Mouse (Mus musculus) T-helper 17 cell (primary cell): Measurements from ENCODE around the gene Stoml3.

Experiments used
- in situ Hi-C, 2 experiments: fragments of 300-600 bp; cut with MboI, MseI; formaldehyde crosslinking; loops; 1 replicate in 1 of 2; 2 replicates in 1 of 2; pipeline ENCODE4 v1.15.1; 2025; ENCODE audit warnings: high pct_unique_total_duplicates in 2 of 2

Stoml3 gene

GRCm38 (mm10) chr3:53488353-53488752 is at the start of gene Stoml3:
Stoml3 (plus strand) TSS chr3:53488653.
- in situ Hi-C loops, result no loop called here

DNA sequence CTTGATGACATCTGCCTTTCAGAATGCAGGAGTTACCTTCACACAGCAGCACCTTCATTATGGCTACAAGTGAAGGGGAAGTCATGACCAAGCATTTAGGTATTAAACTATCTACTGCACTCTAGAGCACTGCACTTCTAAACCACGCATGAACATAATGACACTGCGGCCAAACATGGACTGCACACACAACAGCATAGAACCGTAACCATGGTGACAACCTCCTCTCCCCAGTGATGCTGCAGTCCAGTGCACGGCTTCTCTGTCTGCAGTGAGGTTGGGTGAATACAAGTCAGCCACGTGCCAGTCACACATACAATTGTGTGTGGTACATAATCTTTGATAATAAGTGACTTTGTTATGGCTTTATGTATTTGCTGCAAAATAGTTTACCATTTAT is 42.9 kb upstream of the Stoml3 start:
- in situ Hi-C loops, result loop anchor here in 1 of 2 experiments (5.0 kb wide), 1 partner anchor 1188 kb away; no protein-coding TSS in a partner anchor

DNA sequence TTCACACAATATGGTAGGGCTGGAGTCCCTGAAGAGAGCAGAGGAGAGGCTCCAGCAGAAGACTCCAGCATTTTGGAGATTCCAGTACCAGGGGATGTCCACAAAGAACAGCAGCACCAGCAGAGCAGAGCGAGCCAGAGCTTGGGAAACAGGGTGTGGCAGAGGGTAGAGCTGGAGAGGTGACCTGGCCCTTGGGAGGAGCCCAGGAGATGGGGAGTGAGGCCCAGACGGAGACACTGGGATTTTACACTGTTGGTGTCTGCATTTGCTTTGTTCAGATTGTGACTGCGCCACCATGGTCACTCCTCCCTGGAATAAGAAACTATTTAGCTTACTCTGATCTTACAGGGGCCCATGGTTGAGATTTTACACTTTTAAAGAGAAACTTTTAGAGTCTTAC is 41.7 kb upstream of the Stoml3 start:
- in situ Hi-C loops, result loop anchor here in 1 of 2 experiments (5.0 kb wide), 1 partner anchor 1190 kb away; no protein-coding TSS in a partner anchor

GRCm38 (mm10) chr3:53448208-53448607 is 40.2 kb upstream of the Stoml3 start:
- in situ Hi-C loops, result loop anchor here in 1 of 2 experiments (5.0 kb wide), 1 partner anchor 1191 kb away; no protein-coding TSS in a partner anchor

GRCm38 (mm10) chr3:53450666-53451065 is 37.8 kb upstream of the Stoml3 start:
- in situ Hi-C loops, result loop anchor here (5.0 to 25.0 kb wide), 6 partner anchors 408 to 1963 kb away; partner anchors contain the start of genes Alg5 (in 1 of the 2), Exosc8 (in 1 of the 2), Gm21958 (in 1 of the 2) and Lhfp (in 1 of the 2)

DNA sequence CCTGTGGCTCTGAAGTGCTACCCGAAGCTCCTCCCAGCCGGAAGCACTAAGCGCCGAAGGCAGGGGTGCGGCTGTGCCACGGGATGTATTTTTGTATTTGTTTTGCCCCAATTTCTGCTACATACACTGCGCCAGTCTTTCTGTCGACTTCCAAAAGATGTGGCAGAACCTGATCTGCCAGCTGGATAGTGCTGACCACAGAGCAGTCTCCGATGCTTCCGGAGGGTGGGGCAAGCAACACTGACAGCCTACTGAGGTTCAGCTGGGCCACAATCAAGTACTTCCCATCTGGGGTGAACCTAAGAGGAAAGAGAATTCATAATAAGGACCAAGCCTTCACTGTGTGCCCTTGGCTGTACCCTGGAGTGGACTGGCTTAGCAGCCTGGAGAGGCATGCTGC is 36.1 kb upstream of the Stoml3 start:
- in situ Hi-C loops, result loop anchor here (5.0 to 25.0 kb wide), 6 partner anchors 410 to 1965 kb away; partner anchors contain the start of genes Alg5 (in 1 of the 2), Exosc8 (in 1 of the 2), Gm21958 (in 1 of the 2) and Lhfp (in 1 of the 2)

DNA sequence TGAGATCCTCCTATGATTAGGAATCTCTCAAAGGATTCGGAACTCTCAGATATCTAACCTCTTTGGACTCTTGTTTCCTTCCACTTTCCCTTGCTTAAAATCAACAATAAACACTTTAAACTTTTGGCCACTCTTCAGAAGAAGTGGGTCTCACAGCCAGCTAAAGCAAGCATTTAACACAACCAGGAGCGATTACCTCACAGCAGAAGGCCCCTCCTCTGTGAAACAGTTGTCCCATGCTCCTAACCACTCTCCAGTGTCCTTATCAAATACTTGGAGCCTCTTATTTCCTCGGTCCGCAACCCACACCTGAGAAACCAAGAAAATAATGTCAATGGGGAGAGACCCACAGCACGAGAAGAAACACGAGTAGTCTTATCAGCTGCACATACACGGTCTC is 35.1 kb upstream of the Stoml3 start:
- in situ Hi-C loops, result loop anchor here (5.0 to 25.0 kb wide), 6 partner anchors 411 to 1966 kb away; partner anchors contain the start of genes Alg5 (in 1 of the 2), Exosc8 (in 1 of the 2), Gm21958 (in 1 of the 2) and Lhfp (in 1 of the 2)

DNA sequence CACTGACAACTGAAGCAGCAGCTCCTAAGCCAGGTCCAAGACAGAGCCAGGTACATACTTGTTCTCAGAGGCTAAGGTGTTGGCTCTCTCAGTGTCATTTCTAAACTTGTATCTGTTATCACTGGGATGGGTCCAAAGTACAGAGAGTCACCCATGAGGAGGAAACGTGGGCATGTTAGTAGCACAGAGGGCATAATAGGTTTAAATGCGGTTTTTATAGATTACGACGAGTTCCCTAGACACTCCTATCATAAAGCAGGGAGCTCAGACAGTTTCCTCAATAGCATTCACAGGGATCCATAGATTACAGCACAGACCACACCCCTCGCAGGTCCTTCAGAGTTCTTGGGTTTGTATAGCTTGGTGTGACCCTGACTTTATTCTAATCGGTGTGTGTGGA is 34.4 kb upstream of the Stoml3 start:
- in situ Hi-C loops, result loop anchor here (5.0 to 25.0 kb wide), 6 partner anchors 412 to 1967 kb away; partner anchors contain the start of genes Alg5 (in 1 of the 2), Exosc8 (in 1 of the 2), Gm21958 (in 1 of the 2) and Lhfp (in 1 of the 2)

DNA sequence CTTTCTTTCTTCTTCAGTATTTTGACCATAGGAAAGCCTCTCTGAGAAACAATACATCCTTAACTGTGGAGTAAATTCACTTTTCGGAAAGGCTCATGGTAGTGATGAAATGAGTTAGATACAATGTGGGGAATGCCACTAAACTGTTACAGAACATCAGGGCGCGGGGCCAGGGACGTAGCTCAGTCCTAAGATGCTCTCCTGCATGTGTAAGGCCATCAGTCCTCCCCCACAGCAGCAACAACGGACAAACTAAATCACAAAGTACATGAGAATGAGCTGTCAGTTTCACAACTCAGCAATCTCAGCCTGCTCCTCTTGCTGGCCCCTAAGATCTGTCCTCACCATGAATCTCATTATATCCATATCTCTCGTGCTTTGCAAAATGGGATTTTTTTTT is 33.9 kb upstream of the Stoml3 start:
- in situ Hi-C loops, result loop anchor here (5.0 to 25.0 kb wide), 6 partner anchors 412 to 1967 kb away; partner anchors contain the start of genes Alg5 (in 1 of the 2), Exosc8 (in 1 of the 2), Gm21958 (in 1 of the 2) and Lhfp (in 1 of the 2)

GRCm38 (mm10) chr3:53454984-53455383 is 33.5 kb upstream of the Stoml3 start:
- in situ Hi-C loops, result loop anchor here (5.0 to 25.0 kb wide), 6 partner anchors 413 to 1968 kb away; partner anchors contain the start of genes Alg5 (in 1 of the 2), Exosc8 (in 1 of the 2), Gm21958 (in 1 of the 2) and Lhfp (in 1 of the 2)

DNA sequence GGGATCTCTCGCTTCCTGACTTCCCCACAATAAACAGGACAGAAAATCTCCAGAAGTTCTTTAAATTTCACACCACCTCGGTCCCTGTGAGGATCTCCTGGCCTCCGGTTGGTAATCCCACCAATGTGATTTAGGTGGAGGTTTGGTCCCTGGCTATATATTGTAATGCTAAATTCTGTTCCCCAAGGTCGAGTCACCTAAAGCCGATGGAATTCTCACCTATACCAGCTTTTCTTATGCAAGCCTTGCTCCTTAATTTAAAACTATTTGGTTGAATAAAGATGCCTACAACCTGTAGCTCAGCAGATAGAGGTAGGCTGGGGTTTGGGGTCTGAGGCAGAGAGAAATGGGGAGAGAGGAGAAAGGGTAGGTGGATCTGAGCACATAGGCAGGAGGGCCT is 30.7 kb upstream of the Stoml3 start:
- in situ Hi-C loops, result loop anchor here (10.0 to 25.0 kb wide), 5 partner anchors 1213 to 1970 kb away; partner anchors contain the start of genes Alg5 (in 1 of the 2), Exosc8 (in 1 of the 2), Gm21958 (in 1 of the 2) and Rab33b (in 1 of the 2)

DNA sequence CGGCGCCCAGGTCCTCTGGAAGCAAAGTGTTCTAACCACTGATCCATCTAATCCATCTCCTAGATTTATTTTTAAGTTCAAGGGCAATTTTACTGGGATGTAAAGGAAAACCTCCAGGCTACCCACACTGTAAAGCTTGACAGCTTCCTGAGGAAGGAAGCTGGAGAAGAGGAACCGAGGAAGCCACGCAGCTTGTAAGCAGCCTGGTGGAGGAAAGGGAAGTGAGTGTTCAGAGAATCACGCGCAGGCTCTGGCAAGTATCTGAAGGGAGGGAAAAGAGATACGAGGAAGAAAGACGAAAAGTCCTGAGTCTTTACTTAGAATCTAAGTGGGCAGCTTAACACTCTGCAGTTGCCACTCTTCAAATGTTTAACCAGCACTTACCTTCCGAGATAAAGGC is 28.3 kb upstream of the Stoml3 start:
- in situ Hi-C loops, result loop anchor here (5.0 to 25.0 kb wide), 6 partner anchors 1198 to 1973 kb away; partner anchors contain the start of genes Alg5 (in 1 of the 2), Exosc8 (in 1 of the 2), Gm21958 (in 1 of the 2) and Rab33b (in 1 of the 2)

GRCm38 (mm10) chr3:53462701-53463045 is 25.8 kb upstream of the Stoml3 start:
- in situ Hi-C loops, result loop anchor here (5.0 to 25.0 kb wide), 6 partner anchors 1200 to 1975 kb away; partner anchors contain the start of genes Alg5 (in 1 of the 2), Exosc8 (in 1 of the 2), Gm21958 (in 1 of the 2) and Rab33b (in 1 of the 2)

DNA sequence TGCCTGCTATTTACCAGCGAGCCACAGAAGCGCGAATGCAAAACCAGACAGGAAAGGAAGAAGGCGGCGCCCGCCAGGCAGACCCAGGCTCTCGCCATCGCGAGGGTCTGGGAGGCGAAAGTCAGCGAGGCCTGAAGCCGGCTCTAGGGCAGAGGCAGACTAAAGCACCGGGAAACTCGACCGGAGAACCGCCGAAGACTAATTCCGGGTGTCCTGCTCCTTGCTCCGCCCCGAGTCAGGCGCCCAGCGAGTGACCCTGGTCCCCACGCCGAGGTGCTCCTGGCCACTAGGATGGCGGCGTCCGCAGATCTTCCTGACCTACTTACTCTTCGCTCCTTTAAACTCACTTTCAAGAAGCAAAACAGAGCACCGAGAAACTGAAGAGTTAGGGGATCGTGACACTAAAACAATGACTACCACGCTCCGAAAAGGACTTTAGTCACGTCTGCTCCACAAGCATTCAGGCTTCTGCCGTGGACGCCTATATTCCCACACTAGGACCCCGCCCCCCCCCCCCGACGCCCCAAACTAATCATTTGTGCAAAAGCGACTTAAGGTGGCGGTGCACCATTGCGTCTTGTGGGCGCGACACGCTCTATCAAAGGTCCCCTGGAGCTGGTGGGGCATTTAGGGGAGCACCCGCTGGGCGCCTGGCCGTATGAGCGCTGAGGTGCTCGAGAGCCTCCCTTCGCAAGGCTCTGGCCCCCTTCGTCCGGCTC is 25.2 kb upstream of the Stoml3 start, which contains the start of the genes Nhlrc3 and Proser1:
TSS of gene Nhlrc3 (minus strand) at position 287 of the 719 bp plus-strand sequence.
TSS of gene Proser1 (plus strand) at position 621 of the 719 bp plus-strand sequence.
- in situ Hi-C loops, result loop anchor here (5.0 to 25.0 kb wide), 6 partner anchors 1201 to 1976 kb away; partner anchors contain the start of genes Alg5 (in 1 of the 2), Exosc8 (in 1 of the 2), Gm21958 (in 1 of the 2) and Rab33b (in 1 of the 2)

- in situ Hi-C loops, result loop anchor here (5.0 to 25.0 kb wide), 6 partner anchors 1201 to 1976 kb away; partner anchors contain the start of genes Alg5 (in 1 of the 2), Exosc8 (in 1 of the 2), Gm21958 (in 1 of the 2) and Rab33b (in 1 of the 2)
These were observed 24.7 kb upstream of the Stoml3 start for GRCm38 (mm10) chr3:53463765-53464114.

DNA sequence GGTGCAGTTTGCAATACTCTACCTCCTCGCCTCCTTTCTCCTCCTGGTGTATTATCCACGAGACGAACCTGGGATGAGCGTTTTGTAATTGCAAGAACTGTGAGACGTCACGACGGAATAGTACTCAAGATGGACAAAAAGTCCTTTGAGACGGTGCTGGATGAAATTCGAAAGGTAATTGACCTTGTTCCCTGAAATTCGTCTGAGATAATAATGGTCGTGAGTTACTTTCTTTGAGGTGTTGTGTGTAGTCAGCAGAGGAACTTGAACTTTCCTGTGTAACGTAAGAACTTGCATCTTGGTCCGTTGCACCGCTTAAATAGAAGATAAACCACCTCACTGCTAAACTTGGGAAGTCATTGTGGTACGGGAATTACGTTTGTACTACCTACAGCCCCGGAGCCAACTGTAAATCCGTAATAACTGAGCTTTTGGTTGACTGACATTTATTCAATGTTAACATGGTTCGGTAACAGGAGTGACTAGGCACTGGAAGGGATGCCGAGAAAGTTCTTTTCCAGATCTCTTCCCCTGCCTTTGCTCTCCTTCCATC is 24.2 kb upstream of the Stoml3 start:
- in situ Hi-C loops, result loop anchor here (5.0 to 25.0 kb wide), 6 partner anchors 1202 to 1977 kb away; partner anchors contain the start of genes Alg5 (in 1 of the 2), Exosc8 (in 1 of the 2), Gm21958 (in 1 of the 2) and Rab33b (in 1 of the 2)

DNA sequence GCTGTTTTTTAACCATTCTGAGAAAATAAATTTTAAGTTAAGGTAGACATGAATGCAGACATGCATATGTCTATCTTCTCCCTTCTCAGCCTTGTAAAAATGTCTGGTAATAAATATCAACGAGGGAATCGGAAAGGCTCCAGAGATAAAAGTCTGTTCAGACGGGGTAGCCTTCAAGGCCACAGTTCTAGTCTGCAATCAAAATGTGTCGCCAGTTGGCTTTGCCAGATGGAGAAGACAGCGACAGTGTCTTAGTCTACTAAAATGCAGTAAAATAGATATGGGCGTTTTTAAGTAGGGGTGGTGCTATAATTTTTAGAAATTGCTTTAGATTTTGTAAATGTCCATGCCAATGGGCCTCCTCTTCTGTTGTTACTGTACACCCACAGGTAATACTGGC is 23.1 kb upstream of the Stoml3 start:
- in situ Hi-C loops, result loop anchor here (5.0 to 25.0 kb wide), 6 partner anchors 397 to 1978 kb away; partner anchors contain the start of genes Alg5 (in 1 of the 2), Exosc8 (in 1 of the 2), Gm21958 (in 1 of the 2) and Rab33b (in 1 of the 2)

DNA sequence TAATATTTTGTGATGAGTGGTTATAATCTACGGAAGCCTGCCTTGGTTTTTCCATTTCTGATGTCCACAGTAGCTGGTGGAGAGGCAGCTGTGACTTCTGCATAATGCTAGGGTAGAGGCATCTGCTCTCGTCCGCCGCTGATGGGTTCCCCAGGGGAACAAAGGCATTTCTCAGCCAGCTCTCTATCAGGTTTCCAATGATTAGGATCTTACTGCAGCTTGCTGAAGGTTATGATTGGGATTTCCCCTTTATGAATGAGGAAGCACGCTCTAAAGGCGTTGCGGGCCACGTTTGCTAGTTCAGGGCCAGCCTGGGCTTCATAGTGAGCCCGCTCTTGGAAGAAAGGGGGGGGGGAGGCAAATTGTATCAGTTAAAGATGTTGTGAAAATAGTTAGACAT is 22.0 kb upstream of the Stoml3 start:
- in situ Hi-C loops, result loop anchor here (5.0 to 25.0 kb wide), 6 partner anchors 396 to 1979 kb away; partner anchors contain the start of genes Alg5 (in 1 of the 2), Exosc8 (in 1 of the 2), Gm21958 (in 1 of the 2) and Rab33b (in 1 of the 2)

DNA sequence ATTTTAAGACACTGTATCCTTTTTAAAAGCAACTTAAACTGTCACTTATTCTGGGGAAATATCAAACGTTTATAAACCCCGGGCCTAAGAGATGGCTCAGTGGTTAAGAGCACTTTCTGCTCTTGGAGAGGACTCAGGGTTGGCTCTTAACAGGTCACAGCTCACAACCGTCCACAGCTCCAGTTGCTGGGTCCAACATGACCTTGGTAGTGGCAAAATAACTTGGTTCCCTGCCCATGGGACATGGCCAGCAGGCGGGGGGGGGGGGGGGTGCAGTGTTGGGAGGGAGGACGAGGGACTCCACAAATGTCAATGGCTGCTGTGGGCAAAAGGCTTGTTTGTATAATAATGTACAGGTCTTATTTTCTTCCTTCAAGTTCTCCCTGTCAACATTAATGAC is 21.1 kb upstream of the Stoml3 start:
- in situ Hi-C loops, result loop anchor here (5.0 to 25.0 kb wide), 6 partner anchors 395 to 1980 kb away; partner anchors contain the start of genes Alg5 (in 1 of the 2), Exosc8 (in 1 of the 2), Gm21958 (in 1 of the 2) and Rab33b (in 1 of the 2)

DNA sequence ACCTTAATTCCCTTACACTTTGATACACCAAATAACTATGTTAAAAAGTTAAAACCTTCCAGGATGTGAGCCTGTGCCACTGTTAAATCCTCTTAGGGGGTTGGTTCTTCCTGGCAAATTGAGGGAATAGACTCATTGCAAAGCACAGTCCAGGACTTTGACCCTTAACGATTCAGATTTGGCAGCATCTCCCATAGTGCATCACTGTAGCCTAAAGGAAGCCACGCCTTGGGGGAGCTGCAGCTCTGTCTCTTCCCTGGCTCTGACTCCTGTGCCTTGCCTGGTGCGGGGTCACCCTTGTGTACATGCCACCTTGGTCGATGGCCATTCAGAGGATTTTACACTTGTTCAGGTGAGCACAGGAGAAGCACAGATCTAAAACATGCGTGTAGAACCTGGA is 18.8 kb upstream of the Stoml3 start:
- in situ Hi-C loops, result loop anchor here (5.0 to 25.0 kb wide), 7 partner anchors 393 to 1982 kb away; partner anchors contain the start of genes Alg5 (in 1 of the 2), Exosc8 (in 1 of the 2), Gm21958 (in 1 of the 2) and Rab33b (in 1 of the 2)
